Mouse (Mus musculus): ENCODE measurements around the gene Abcc1.

GRCm38 (mm10) chr16:14409776-14410175, 48.4 kb downstream of the Abcc1 start:
- TF ChIP-seq FLI1 (IDR thresholded peaks at IDR 0.05; ENCODE audit: low read length) (no peak), GATA1 (IDR thresholded peaks at IDR 0.05; ENCODE audit: borderline replicate concordance, low read length) (no peak)

Measured in megakaryocyte, embryonic 14.5 days (primary cell).